Mouse (Mus musculus): ENCODE measurements around the gene Cggbp1.

DNA sequence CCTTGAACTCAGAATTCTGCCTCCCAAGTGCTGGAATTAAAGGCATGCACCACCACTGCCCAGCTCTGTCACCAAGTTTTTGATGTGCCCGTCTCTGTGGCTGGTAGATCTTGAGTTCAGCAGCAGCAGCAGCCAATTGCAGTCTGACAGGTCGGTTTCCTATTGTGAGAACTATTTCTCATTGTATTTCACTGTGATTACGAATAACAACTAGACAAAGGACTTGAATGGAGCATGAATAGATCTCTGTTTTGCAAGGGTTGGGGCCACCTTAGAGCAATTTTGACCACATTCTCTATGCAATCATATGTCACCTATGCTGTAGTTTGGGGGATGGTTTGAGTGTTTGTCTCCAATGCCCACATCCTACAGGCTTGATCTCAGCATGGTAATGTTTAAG is 29.2 kb downstream of the Cggbp1 start:
- no peak for TF ChIP-seq CTCF (IDR thresholded peaks at IDR 0.05; ENCODE audit: low read depth)
- no peak for TF ChIP-seq EP300 (optimal IDR thresholded peaks at IDR 0.05)

All from stomach, postnatal 0 days (tissue).